Mouse (Mus musculus) monocyte, adult 5-6 weeks (primary cell): ENCODE results near the gene Gm36079. TPM values are rescaled to one million over a fixed set of nuclear protein-coding genes. Genes with fewer than 3 reads are reported as not detected.
"Not testable (repeated sequence)": the region's sequence is repeated elsewhere in the genome, so short reads cannot be mapped to it uniquely, and the experiment has no call there.

Experiments
- ATAC-seq: fragments of 153-309, 156-312 bp; replicated peaks from 2 replicates; pipeline ENCODE4 v1.8.0; 2017; ENCODE audit warnings: mild to moderate bottlenecking; ENCODE audit not compliant: low TSS enrichment, insufficient number of reproducible peaks, severe bottlenecking, poor library complexity, low FRiP score
- total RNA-seq: library from RNA; stranded (forward); fragments of 200-1000, 200-491, 200-594 nt; gene quantifications from 3 replicates; pipeline ENCODE4 v1.2.3, GENCODE M21; 2017

Gm36079 gene
- total RNA-seq: 4.4 TPM in 1 of 3 replicates, not detected in the others

GRCm38 (mm10) chr13:120026911-120027310 is at the start of gene Gm36079:
Gene Gm36079, minus strand, starts transcription at chr13:120027011.
- ATAC-seq: not testable (repeated sequence)

DNA sequence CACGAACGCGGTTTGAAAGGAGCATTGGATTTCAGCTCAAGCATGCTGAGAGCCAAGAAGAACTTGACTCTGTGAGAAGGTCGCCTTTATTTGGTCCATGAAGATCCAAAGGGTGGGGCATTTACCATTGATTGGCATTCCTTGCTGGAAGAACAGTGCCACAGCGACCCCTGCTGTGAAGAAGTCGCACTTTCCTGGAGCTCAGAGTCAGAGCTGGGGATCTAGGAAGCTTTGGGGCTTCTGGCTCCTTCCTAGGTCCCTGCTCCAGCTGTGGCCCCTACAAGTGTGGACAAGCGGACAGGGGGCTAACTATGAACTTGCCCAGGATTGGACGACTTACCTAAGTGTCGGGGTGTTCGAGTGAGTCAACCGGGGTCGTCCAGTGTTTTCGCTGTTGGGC is 44.1 kb upstream of the Gm36079 start:
- peak; percentile 64 for ATAC-seq

DNA sequence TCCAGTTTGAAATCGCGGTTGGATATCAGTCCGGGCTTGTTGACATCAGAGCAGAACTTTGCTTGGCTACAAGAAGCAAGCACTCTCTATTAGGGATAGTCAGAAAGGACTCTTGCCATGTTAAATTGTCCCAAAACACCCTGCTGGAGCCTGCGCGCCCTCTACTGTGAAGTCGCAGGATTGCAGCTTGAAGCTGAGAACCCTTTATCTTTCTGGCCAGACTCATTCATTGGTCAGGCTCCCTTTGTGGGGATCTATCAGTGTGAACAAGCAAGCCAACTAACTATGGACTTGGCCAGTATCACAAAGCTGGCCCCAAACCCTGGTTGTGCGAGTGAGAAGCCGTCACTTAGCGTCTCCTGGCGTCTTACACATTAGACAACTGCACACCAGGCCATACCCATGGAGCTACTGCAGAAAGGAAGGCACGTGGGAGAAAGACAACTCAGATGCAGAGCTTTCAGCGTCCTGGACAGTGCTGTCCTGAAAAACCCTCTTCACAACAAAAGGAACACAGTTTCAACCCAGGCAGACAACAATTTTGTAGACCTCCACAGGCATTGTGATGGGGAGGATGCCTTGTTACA is 43.3 kb upstream of the Gm36079 start:
- peak; percentile 86 for ATAC-seq

GRCm38 (mm10) chr13:120063439-120064089 is 36.8 kb upstream of the Gm36079 start:
- peak; percentile 96 for ATAC-seq

DNA sequence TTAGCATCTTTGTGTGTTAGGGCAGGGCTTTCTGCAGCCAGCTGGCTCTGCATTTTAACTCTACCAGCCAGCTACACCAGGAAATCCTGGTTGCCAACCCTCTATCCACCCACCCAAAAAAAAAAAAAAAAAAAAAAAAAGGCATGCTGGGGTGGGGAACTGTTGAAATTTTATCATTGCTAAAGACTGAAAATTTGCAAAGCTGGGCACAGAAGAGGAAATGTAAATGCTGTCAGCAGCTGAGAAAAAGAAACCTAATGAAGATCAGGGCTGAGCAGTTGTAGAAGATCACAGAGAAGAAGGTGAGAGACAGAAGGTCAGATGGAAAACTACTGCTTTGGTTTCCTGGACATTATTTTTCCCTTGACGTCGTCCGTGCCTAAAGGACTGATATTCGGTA is 36.1 kb upstream of the Gm36079 start:
- ATAC-seq: peak; percentile 50; the same call in 1 of the 2 replicates

GRCm38 (mm10) chr13:120052085-120052484 is 25.3 kb upstream of the Gm36079 start, which contains the start of gene Gm21188:
Gene Gm21188, minus strand, starts transcription at chr13:120052194.
- not testable (repeated sequence) for ATAC-seq

DNA sequence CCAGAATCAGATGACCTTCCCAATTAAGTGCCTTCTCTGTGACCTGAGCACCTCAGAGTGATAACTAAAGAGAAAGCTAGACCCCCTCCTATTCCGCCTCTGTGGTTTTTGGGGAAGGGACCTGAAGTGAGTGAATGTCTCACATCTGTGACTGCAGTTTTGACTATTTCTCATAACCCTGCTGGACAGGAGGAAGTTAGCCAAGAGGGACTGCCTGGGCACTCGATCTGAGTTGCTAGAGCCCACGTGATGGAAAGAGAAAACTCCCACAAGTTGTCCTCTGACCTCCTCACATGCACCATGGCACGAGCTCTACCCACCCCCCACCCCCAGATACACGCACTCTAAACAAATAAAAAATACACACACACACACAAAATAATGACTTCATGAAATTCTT is 21.8 kb upstream of the Gm36079 start:
- ATAC-seq: peak; percentile 50

DNA sequence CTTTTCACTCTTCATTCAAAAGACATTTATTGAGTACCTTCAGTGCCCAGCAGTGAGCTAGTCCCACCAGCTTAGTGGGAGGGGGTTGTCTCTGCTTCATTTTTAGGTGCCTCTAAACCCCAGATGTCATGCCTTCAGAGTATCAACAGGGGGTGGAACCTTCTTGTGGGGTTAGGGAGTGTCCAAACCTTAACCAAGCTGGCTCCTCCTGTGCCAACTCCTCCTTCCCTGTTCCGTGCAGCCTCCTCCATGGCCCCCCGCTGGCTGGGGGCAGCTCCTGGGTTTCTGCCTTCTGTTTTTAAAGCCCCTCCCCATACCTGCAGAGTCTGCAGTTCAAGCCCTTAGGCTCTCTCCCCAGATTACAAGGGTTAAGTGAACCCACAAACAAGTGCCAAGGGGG is 21.4 kb upstream of the Gm36079 start:
- ATAC-seq: peak; percentile 73

- peak; percentile 51 for ATAC-seq
Observed at GRCm38 (mm10) chr13:120046422-120047209, 19.8 kb upstream of the Gm36079 start.

DNA sequence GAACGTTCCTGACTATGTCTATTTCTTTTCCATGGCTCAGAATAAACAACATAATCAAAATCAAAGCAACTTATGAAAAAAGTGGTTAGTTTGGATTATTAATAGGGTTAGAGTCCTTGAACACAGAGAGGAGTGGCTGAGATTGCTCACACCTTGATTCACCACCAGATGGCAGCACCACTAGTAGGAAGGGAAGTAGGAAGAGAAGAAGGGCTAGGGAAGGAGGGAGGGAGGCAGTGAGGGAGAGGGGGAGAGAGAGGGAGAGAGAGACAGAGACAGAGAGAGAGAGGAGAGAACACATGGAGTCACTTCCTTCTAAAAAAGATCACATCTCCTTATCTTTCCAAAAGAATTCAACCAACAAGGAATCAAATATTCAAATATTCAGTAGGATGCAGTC is 14.3 kb upstream of the Gm36079 start:
- ATAC-seq: peak; percentile 68; the same call in 1 of the 2 replicates

DNA sequence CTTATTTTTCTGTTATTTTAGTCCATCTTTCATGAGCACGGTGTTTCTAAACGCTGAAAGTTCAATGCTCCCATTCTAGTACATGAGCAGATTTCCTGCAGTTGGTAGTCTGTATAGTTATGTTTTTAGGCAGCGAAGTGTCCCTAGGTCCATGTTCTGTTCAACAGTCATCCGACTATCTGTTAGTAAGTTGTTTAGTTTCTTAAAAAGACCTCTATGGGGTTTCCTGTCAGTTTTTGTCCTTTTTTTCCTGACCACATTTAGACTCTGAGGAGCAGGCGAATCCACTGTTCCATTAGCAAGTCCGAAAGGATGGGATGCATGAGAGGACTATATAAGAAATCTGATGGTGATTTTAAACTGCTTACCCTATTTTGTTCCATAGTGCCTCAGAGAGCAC is 11.1 kb upstream of the Gm36079 start:
- not testable (repeated sequence) for ATAC-seq

- not testable (repeated sequence) for ATAC-seq
Observed at GRCm38 (mm10) chr13:120036577-120037115, 9.8 kb upstream of the Gm36079 start.

DNA sequence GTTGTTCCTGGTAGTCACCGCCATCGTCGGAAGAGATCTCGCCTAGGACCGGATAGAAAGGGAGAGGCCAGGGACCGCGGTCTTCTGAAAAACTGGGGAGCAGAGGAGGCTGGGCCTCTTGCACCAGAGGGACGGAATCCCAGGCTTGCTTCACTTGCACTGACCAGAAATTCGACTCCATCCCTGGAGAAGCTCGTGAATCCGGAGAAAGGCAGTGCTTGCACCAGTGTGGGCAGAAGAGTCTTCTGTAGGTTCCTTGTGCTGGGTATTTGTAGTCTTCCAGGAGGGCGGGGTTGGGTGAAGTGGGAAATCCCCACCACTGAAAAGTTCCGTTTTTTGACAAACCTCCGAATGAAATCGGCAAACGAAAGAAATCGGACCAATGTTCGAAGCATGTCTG is 8.3 kb upstream of the Gm36079 start:
- not testable (repeated sequence) for ATAC-seq

DNA sequence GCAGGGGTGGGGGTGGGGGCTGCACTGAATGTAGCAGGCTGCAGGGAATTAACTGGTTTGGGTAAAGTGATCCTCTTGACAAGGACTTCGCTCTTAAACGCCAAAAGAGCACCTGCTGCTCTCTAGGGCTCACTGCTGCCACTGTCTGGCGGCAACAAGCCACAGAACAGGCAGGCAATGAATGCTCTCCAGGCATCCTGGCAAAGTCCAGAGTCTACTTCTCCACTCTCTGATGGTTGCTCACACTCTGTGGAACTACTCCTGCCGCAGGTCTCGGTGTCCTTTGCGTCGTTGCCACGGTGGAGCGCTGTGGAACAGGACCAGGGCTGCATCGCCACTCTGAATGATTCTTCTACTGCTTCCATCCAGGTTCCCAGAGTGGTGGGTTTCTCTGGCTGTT is 7.8 kb upstream of the Gm36079 start:
- not testable (repeated sequence) for ATAC-seq

- not testable (repeated sequence) for ATAC-seq
Observed at GRCm38 (mm10) chr13:120033516-120034190, 6.8 kb upstream of the Gm36079 start.

GRCm38 (mm10) chr13:120031676-120032075 is 4.9 kb upstream of the Gm36079 start:
- ATAC-seq: not testable (repeated sequence)

DNA sequence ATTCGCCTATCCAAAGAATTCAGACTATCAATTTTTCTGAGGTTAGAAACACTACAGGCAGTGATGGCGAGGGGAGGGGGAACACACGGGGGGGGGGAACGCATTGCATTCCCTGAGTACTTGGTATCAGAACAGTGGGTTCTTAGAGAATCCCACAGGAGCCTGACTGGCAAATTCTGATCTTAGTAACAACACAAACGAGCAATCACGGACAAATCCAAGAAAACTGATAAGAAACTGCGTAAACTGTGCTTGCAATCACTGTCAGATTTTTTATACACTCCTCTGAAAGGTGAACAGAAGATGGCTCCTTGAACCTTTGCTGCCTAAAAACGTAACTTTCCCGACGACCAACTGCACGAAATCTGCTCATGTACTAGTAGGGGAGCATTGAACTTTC is 557 bp upstream of the Gm36079 start:
- ATAC-seq: not testable (repeated sequence)

DNA sequence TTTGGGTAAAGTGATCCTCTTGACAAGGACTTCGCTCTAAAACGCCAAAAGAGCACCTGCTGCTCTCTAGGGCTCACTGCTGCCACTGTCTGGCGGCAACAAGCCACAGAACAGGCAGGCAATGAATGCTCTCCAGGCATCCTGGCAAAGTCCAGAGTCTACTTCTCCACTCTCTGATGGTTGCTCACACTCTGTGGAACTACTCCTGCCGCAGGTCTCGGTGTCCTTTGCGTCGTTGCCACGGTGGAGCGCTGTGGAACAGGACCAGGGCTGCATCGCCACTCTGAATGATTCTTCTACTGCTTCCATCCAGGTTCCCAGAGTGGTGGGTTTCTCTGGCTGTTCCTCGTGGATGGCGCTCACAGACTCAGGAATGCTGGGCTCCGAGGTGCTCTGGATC is 438 bp downstream of the Gm36079 start:
- ATAC-seq: not testable (repeated sequence)

GRCm38 (mm10) chr13:120025576-120025975 is 1.2 kb downstream of the Gm36079 start:
- not testable (repeated sequence) for ATAC-seq
